Mouse (Mus musculus): ENCODE results near the gene Frem1.

Gene Frem1

DNA sequence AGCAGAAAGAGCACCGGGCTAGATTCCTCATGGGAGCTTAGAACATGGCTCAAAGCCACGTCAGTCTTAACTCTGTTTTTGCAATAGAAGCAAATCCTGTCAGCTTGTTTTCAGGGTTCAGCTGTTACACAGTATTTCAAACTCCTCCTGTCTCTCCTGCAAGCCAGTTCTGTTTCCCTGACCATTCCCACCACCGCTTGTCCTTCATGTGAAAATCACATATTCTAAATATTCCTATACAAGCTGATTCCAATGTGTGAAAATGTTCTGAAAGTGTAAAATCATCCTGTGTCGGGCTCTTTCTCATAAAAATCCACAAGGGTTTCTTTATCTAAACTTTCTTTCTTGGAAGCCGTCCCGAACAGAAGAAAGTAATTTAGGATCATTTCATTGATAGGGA lies 22.0 kb downstream of the Frem1 start:
- peak in 1 of 2 experiments; percentile 5 for DNase-seq (ENCODE audit: low spot score in 2 of 2)

DNA sequence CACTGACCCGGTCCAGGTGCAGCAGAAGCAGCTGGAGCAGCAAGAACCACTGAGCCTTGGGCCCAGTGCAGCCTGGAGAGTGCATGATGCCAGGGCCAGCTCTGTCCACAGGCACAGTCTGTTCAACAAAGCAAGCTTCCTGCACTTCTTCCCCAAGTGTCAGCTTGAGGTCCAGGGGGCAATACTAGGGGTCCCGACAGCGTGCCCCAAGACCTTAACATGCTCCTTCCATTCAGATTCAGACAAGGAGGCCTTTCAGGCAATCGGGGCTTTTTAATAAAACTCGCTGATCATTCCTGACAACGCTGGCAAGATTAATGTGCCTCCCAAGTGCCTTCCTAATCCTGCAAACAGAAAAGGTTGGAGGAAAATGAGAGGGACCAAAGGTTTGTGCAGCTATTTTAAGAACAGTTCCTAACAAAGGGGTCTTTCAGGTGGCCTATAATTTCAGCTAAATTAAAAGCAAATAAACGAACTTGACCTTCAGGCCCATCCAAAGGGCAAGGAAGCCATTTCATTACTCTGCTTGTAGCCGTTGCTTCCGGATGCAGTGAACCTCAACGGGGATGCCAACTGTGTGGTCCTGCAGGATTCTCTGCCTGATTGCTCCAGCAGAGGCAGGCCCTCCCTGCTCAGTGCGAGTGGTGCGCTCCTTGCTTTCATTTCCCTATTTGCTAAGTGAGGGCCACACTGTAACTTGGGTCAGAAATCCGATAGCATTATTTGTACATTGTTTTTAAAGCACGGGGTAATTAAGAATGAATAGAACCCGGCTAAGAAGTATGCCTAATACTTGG lies 31.2 kb downstream of the Frem1 start:
- DNase-seq (ENCODE audit: low spot score in 2 of 2), result no peak

DNA sequence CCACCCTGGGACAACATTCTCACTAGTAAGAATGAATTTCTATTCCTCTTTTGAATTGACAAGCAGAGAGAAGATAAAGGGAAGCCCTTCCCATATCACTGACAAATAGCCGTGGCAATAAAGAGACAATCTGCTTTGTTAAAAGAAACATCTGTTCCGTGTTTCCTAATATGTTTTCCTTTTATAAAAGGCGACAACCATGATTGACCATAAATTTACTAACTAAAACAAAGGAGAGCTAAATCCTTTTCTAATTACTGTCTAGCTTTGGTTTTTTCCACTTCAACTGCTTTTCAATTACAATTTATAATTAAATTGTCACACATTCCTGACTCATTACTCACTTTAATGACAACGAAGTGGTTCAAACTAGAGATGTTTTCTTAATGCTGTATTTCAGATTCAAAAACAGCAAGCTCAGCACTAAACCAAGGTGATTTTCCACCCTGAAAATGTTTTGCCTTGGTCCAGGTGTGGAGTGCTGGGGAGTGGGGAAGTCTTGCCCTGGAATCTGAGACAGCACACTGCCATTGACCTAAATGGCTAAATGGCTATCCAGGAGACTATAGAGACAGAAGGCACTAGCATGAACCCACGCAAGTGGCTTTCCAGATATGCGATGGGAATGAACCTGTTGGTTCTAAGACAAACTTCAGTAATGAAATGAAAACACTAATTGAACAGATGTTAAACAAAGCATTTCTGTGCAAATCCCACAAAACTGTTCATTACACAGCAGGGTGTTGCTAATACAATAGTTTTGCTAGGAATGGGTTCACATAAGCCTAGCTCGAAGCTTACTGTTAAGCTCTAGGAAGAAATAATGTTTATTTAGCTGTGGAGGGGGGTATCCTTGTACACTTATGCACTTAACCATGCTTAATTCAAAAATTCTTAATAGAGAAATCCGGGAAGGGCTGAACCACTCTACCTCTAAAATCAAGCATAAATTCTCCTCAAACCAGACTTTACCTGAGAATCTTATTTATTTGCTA lies 33.7 kb downstream of the Frem1 start:
- no peak for DNase-seq (ENCODE audit: low spot score in 2 of 2)

DNA sequence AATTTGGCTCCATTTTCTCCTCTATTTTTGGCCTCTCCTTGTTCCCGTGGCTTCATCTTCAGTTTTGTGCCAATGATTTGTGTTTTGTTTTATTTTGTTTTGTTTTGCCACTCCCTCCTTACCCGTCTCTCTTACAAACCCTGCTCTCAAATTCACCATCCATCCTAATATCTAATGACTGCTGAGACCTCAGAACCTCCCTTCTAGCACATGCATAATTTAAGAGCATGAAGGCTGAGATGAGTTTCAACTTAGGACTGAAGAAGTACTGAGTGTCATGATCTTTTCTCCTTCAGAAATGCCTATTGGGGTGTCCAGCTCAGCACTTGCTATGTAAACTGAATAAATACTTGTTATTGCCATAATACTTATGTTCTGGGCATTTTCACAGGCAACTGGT lies 37.6 kb downstream of the Frem1 start:
- no peak for DNase-seq (ENCODE audit: low spot score in 2 of 2)

DNA sequence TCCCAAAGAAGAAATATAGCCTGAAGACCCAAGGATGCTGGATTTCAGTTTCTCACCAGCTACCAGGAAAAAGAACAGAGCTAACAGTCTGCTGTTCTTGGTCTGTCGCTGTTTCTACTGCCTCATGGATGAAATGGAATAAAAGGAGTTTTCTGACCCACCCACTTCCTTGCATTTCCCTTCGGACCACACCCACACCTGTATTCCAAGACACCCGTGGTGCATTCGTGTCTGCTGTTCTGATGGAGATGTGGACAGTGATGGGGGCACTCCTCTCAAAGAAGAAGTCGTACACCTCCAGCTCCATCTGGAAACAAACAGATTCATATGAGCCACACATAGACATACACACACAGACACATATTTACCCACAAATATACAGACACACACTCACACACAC lies 48.1 kb downstream of the Frem1 start:
- no peak for DNase-seq (ENCODE audit: low spot score in 2 of 2)

DNA sequence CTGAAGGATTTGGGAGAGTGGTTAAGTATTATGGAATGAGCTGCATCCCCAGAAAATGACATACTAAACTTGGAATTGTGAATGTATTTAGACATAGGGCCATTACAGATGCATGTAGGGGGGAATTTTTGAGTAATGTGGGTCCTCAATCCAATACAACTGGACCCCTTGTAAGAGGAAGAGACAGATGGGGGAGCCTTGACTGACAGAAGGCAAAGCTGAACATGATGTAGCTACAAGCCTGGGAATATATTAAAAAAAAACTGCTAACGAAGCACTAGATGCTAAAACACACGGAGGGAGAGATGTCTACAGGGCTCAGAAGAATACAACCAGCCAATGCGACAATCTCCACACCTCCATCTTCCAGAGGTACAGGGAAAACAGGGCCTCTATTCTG lies 60.1 kb downstream of the Frem1 start:
- no peak for DNase-seq (ENCODE audit: low spot score in 2 of 2)

DNA sequence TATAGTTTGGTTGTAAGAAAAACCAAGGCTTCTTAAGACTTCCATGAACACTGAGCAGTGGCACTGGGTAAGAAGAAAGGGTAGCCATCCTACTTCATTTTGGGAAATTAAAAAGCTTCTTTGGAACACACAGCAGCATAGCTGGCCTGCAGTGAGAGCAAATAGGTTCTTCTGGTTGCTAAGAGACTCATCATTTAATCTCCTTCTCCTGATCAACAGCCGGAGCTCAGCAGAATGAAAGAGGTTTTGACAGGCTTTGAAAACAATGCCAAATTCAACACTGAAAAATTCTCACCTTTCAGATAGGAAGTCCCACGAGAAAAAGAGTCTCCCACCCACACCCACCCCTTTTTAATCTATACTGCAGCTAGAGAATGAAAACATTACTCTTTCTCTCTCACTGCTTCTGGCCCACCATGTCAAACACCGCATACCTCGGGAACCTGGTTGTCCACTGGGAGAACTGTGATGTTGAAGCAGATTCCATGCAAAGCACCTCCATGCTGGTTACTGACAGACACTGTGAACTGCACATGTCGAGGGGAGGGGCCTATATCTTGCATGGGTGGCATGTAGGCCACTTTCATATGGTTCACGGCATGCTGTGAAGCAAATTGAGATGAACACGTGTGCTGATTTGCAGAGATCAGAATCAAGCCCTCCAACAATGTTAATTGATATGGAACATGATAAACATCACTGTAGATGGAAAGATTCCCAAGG lies 61.0 kb downstream of the Frem1 start:
- DNase-seq (ENCODE audit: low spot score in 2 of 2), result no peak

DNA sequence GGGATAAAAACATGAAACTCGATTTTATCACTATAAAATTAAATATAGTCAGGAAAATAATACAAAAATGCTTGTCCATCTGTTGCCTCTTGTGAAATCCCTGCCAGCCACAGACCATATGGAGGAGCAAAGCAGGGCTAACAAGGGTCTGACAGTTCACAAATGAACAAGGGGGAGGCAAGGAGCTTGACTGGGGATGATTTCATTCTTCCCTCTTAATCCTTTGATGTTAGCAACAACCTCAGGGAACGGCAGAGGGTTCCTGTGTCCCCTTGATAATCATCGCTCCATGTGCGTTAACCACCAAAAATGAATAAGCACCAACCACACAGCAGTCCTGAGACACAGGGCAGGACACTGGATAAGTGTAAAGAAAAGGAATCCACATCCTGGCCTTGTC lies 79.8 kb downstream of the Frem1 start:
- no peak for DNase-seq (ENCODE audit: low spot score in 2 of 2)

DNA sequence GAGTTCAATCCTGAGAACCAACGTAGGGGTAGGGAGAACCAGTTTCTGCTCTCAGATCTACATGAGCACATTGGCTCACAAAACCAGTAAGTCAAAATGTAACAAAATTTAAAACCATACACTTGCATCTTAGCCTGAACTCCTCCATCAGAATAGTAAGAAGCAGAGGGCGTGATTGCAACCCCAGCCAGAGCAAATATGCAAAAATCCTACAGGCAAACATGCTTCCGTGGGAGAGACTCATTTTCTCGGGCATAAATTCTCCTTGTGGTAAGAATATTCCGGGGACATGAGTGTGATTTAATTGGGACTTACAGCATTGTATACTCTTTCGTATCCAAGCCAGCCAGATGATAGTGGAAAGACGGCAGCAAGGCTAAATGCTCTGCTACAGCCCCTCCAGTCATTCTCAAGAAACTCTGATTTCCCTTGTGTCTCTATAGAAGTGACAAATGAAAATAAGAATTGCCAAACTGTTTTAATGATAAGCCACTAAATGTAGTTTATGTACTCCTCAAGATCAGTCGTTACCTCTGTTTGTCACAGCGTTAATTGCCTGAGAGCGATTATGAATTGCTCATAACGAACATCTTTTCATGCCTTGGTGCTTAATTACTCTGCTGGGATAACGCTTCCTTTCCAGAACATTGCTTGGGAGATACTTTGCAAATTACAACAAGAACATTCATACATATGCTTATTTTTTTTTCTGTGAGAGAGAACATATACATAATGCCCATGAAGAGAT lies 81.1 kb downstream of the Frem1 start:
- DNase-seq (ENCODE audit: low spot score in 2 of 2), result no peak

DNA sequence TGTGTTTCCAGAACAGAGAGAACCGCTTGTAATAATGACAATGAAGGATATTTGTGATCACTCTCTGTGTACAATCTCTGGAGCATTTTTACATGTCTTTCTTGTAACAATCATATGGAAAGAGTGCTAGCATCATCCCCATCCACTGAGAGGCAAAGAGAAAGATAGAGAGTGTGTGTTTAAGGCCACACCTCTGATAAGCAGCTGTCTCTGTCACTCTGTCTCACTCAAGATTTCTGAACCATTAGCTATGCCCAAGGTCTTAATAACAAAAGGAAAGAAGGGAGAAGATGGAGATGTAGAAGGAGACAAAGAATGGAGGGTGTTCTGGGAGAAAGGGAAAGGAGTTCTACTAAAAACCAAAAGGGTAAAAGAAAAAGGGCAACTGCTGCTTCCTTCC lies 91.1 kb downstream of the Frem1 start:
- no peak for DNase-seq (ENCODE audit: low spot score in 2 of 2)

DNA sequence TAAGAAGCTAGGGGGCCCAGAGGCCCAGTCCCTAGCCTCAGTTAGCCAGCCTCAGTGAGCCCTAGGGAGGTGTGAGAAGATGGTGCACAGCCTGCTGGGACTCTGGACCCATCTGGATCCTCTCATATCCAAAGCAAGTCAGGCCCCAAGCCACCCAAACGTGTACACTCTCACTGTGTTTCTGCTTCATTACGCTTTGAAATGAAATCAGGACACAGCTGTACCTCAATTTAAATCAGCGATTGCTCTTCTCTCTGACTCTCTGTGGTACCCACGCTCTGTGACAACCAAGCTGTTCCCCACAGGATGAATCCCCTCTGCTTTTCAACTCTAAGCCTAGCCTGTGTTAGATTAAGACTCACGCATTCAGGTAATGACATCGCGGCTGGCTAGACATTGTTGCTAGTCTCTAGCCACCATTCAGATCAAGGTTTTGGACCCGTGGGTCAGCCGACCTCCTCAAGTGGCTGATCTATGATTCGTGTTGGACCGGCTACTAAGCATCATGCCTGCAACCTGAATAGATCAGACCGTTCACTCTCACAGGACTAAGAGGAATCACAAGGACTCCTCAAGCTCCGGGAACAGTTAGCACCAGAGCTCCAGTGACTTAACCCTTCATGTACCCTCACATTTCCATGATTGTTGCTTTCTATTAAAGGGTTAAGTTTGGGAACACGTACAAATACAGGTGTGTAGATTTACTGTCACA lies 94.2 kb downstream of the Frem1 start:
- DNase-seq (ENCODE audit: low spot score in 2 of 2), result no peak

DNA sequence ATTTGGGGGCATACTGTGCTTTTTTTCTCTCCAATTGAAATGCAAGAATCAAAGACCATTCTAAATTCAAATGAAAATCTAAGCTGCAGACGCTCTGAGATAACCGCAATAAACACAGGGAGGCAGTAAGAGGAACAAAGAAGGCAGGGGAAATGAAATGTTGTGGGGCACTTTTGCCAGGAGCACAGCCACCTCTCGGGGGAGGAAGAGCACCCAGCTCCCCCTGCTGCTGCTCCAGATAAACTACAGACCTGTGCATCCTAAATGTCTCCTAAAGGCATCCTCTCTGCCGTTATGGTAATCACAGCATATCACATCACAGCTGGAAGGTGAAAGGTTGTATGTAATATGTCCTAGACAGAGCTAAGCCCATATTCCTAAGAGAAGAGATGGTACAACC lies 98.1 kb downstream of the Frem1 start:
- no peak for DNase-seq (ENCODE audit: low spot score in 2 of 2)

DNA sequence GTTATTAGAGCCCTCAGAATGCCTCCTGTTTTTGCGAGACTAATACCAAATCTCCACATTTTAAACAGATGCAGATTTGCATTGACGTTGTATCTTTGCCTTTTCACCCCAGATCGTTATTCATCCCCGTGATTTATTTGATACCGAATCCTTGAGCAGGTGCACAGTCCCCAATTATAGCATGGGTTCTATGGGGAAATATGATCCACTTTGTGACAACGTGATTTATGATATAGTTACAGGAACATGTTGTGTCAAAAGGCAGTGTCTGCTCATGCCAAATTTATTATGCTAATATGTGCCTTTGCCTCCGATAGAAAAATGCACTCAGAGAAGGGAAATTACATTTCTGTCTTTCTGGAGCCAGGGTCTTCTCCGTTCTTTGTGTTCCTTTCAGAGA lies 102.6 kb downstream of the Frem1 start:
- DNase-seq (ENCODE audit: low spot score in 2 of 2), result no peak

DNA sequence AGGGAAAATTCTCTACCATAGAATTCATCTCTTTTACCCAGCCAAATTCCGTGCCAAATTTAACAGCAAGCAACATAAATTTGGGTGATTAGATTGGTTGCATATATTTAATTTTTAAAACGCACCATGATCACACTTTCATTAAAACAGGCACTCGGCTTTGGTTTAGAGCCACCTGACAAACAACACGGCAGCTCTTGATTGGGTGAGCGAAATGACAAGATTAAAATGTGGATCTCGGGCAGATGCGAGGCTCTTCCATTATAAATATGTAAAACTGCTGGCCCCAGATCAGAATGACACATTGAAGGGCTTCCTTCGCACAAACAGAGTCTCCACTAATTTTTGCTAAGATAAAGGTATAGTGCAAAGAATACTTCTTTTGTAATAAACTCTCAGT lies 105.4 kb downstream of the Frem1 start:
- DNase-seq (ENCODE audit: low spot score in 2 of 2), result no peak

DNA sequence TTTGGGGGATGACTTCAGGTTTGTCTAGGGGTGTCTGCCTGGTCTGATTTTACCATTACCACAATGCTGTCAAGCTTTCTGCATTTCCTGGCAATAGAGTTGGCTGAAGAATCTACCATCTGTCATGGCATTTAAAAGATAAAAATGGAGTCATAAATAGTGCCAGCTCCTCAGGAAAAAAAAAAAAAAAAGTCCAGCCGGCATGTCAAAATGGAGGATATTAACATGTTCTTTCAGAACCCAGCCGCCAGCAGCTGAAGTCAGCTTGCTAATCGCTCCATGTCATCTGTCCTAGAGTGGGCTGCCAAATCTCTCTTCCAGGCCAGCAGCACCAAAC lies 105.9 kb downstream of the Frem1 start:
- peak; percentile 28 to 44 for DNase-seq (ENCODE audit: low spot score in 2 of 2)

DNA sequence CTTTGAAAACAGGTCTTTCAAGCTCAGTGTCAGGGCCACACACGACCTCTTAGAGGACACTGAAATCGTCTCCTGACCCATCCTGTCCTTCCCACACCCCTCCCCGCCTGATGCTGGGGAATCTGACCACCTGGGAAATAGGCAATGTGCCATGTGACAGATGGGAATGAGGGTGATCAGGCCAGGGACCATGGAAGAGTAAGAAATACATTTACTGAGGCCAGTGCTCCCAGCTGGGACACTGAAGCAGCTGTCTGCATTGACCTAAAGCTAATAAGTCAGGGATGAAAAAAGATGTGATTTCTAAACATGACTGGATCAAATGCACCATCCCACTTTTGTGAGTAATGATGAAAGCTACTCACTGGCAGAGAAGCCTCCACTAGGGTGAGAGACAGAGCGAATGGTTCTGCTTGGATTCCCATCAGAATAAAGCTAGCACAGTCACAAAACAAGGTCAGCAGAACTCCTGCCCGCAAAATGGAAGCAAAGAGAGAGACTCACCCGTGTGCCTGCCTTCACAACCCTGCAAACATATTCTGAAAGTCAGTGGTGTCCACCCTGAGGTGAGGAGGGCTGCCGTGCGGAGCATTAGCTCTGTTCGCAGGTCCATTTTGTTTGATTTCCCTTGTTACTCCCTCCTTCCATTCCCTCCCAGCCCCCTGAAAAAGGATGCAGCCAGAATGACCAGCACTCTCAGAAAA lies 106.4 kb downstream of the Frem1 start:
- DNase-seq (ENCODE audit: low spot score in 2 of 2), result no peak

DNA sequence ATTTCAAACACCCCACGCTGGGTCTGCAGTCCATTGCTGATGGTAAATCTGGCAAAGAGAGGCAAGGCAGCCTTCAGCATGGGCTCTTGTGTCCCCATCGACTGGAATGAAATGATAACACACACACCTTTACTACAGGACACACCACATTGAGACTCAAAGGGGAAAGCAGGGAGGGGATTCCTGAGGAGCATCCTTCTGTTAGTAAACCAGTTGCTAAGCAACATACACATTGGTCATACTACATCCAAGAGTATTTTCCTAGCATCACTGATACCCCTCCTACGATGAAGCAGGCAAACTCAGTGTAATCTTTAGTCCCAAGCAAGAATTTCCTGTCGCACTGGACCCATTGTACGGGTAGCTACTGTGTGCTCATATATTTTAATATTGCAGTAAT lies 111.5 kb downstream of the Frem1 start:
- no peak for DNase-seq (ENCODE audit: low spot score in 2 of 2)

DNA sequence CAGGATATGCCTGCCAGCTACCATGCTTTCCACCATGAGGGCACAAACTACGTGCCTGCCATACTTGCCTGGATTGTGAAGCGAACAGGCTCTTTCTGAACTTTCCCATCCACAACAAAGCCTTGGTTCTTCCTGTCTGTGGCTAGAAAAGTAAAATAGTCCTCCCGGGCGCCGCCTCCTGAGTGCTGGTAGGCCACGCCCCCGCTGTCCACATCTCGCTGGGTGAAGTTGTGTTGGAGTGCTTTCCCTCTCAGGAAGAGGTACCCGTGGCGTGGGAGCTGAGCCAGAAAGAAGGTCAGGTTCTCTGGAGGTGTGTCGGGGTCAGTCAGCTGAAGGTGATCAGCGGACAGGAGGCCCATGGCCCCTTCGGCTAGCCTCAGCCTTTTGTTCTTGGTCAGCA lies 111.9 kb downstream of the Frem1 start:
- no peak for DNase-seq (ENCODE audit: low spot score in 2 of 2)

DNA sequence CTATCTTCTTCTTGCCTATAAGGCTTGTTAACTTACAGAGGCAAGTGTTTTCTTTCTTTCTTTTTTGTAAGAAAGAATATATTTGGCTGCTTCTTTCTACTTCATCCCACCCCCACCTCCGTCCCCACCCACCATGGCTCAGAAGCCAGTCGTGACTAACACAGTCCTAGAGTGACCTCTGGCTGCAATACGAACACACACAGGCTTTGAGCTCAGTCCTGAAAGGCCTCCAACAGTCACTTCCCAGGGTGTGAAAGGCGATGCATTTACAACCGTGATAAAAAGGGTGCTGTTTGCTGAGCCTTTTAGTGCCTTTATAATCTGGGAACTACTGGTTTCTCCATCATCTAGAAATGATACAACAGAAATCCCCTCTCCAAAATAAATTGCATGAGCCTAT lies 117.8 kb downstream of the Frem1 start:
- DNase-seq (ENCODE audit: low spot score in 2 of 2), result no peak

DNA sequence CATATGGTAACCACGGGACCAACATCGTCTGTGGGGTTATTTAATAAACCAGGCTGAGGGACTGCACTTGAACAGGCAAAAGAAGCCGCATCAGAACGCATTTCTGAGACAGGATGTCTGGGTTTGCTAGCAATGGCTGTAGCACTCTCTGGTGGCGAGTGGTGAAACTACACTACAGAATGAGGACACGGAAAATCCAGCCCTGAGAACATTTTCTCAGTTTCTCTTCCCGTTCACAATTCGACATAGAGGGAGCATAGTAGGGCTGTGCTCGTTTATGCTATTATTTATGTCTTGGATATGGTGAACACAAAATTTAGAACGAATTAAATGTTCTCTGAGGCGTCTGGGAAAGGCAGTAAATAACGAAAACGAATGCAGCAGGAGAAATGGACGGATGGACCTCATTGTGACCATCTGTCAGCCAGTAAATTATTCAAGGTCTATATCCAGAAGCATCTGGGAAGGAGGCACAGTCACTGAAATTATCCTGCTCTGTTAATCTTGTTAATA lies 118.4 kb downstream of the Frem1 start:
- DNase-seq (ENCODE audit: low spot score in 2 of 2), result peak; percentile 58 to 66
